Mouse (Mus musculus): ENCODE data around the gene Gm21783. TPM values are rescaled to one million over a fixed set of nuclear protein-coding genes. Genes with fewer than 3 reads are reported as not detected.
"Not testable (repeated sequence)": the region's sequence is repeated elsewhere in the genome, so short reads cannot be mapped to it uniquely, and the experiment has no call there.

Gene Gm21783
- total RNA-seq (2021) = not detected

DNA sequence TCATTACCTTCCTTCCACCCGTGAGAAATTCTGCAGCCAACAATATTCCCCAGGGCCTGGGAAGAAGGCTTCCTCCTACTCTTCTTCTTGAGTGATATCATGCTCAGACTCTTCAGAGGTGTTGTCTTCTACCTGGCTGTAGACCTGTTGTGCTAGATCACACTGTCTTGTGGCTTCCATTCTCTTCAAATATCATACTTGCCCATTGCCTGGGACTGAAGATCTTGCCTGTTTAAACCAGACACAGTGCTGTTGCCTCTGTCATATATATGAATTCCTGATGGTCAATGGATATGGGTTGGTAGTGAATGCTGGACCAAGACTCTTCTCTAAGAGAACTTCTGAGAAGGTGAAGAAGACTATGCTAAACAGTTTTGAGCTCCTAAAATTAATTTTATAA is at the start of gene Gm21783:
Gene Gm21783 (minus strand): TSS at position 101 of the 400 bp plus-strand sequence.
- DNase-seq; intact Hi-C loops (cut with DNase I): not testable (repeated sequence)

Data from heart, postnatal 36 days (tissue).